Mouse (Mus musculus): ENCODE measurements around the gene 2010111I01Rik. TPM values are rescaled to one million over a fixed set of nuclear protein-coding genes. Genes with fewer than 3 reads are reported as not detected.

2010111I01Rik gene
- polyA plus RNA-seq, 1 experiment from 2014 or later = 144 TPM

DNA sequence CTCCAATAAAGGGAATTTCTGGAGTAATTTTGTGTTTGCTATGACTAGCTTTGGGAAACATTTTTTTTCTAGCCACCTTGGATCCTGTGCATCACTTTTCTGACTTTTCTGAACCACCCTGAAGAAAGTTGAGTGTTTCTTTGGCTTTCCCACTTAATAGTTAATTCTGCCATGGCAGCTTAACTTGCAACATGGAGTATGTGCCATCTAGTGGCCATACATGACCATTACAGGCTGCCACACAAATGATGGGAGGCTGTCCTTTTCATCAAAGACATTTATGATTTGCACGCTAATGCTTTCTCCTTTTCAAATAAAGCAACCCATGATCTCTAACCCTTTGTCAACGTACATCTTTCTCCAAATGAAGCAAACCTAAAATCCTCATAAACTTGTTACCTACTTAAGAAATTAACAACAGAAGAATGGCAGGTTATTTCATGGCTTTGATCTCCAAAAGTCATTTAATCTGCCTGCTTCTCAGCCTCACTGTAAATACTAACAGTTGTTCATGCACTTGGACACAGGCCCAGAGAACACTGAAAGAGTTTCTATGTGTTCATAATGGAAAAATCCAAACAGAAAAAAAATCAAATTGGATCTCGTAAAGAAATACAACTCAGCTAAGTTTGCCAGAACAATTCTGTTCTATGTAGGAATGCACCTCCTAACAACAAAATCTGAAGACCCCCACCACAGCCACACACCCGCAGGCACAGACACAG, 368.0 kb downstream of the 2010111I01Rik start:
- WGBS = 27% methylated on average over 4 of the region's 4 CpGs
- DNase-seq (ENCODE audit: low spot score) = peak; percentile 82
- Histone ChIP-seq H3K9me3 (ENCODE audit: control insufficient read depth, low read length) (no peaks in the 10 kb centered on the region), H3K4me2 (ENCODE audit: low read depth, low read length) (no peak overlapping the region), H3K9ac (ENCODE audit: low read depth, low read length) (no peak overlapping the region), H3K36me3 (ENCODE audit: control insufficient read depth, insufficient read depth, low read length) (no peaks in the 10 kb centered on the region), H3K27me3 (replicated peaks; ENCODE audit: control insufficient read depth, insufficient read depth, low read length) (no peaks in the 10 kb centered on the region), H3K4me3 (ENCODE audit: low read depth, low read length) (no peak overlapping the region), H3K4me1 (ENCODE audit: control insufficient read depth, insufficient read depth, low read length) (peaks cover 13% of the 10 kb centered on the region; the same call in 1 of the 2 replicates), H3K27ac (replicated peaks; ENCODE audit: low read depth, low read length) (no peak overlapping the region)
- ATAC-seq (ENCODE audit: low read depth) = no peak

- WGBS = 52% methylated on average over 4 of the region's 4 CpGs
- Histone ChIP-seq H3K4me3 (ENCODE audit: low read depth, low read length) (no peak overlapping the region), H3K9ac (ENCODE audit: low read depth, low read length) (no peak overlapping the region), H3K36me3 (ENCODE audit: control insufficient read depth, insufficient read depth, low read length) (no peaks in the 10 kb centered on the region), H3K4me2 (ENCODE audit: low read depth, low read length) (no peak overlapping the region), H3K27me3 (replicated peaks; ENCODE audit: control insufficient read depth, insufficient read depth, low read length) (no peaks in the 10 kb centered on the region), H3K4me1 (ENCODE audit: control insufficient read depth, insufficient read depth, low read length) (peaks cover 4% of the 10 kb centered on the region; the same call in 1 of the 2 replicates), H3K27ac (replicated peaks; ENCODE audit: low read depth, low read length) (0 out of 2 replicates have a peak overlapping the region, but pooled peaks have one; percentile 13), H3K9me3 (ENCODE audit: control insufficient read depth, low read length) (no peaks in the 10 kb centered on the region)
- DNase-seq (ENCODE audit: low spot score) (peak; percentile 47), ATAC-seq (ENCODE audit: low read depth) (no peak)
These were observed 370.9 kb downstream of the 2010111I01Rik start for GRCm38 (mm10) chr13:63335421-63336134.

- peak; percentile 41; the same call in 1 of the 2 replicates for ATAC-seq (ENCODE audit: low read depth)
- 57% methylated on average over 7 of the region's 7 CpGs for WGBS
These were observed 371.6 kb downstream of the 2010111I01Rik start for GRCm38 (mm10) chr13:63336335-63336734.

DNA sequence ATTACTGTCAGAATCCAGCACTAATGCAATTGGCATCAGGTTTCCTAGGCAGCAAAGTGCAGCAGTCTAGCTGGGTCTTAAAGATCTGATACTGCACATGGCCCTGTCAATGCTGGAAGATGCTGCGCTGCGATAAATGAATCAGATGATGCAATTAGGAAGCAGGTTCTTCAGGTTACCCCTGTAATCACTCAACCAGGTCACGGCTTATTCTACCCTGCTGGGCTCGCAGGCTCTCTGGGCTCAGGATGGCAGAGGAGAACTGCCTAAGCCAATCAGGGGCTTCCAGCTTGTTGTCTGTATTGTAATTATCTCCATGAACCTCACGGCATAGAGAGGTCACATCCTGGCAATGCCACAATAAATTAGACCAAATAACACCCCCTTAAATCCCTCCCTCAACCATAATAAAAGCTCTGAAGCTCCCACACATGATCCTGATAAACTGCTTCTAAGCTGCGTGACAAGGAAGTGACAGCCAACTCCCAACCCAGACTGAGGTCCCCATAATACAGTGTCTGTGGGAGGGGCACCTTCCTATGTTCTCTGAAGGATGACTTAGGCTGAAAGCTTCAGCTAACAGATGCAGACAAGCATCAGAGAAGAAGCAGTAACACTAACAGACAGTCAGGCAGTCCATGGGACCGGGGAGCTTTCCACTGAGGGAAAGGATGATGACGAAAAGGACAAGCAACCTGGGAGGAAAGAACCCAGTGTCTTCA, 372.7 kb downstream of the 2010111I01Rik start:
- DNase-seq (ENCODE audit: low spot score) = peak; percentile 71
- H3K36me3 ChIP-seq (ENCODE audit: control insufficient read depth, insufficient read depth, low read length) = no peaks in the 10 kb centered on the region
- H3K4me3 ChIP-seq (ENCODE audit: low read depth, low read length) = no peak overlapping the region
- H3K4me2 ChIP-seq (ENCODE audit: low read depth, low read length) = no peak overlapping the region
- no peak overlapping the region for H3K9ac ChIP-seq (ENCODE audit: low read depth, low read length)
- no peaks in the 10 kb centered on the region for H3K9me3 ChIP-seq (ENCODE audit: control insufficient read depth, low read length)
- H3K27me3 ChIP-seq (replicated peaks; ENCODE audit: control insufficient read depth, insufficient read depth, low read length) = no peaks in the 10 kb centered on the region
- no peaks in the 10 kb centered on the region; the same call in 1 of the 2 replicates for H3K4me1 ChIP-seq (ENCODE audit: control insufficient read depth, insufficient read depth, low read length)
- 37% methylated on average over 8 of the region's 8 CpGs for WGBS
- H3K27ac ChIP-seq (replicated peaks; ENCODE audit: low read depth, low read length) = no peak overlapping the region; the same call in 1 of the 2 replicates
- ATAC-seq (ENCODE audit: low read depth) = peak; percentile 62

More at GRCm38 (mm10) chr13:63336335-63336734, 371.6 kb downstream of the 2010111I01Rik start:
- Histone ChIP-seq H3K9ac (ENCODE audit: low read depth, low read length) (no peak overlapping the region), H3K36me3 (ENCODE audit: control insufficient read depth, insufficient read depth, low read length) (no peaks in the 10 kb centered on the region), H3K4me2 (ENCODE audit: low read depth, low read length) (no peak overlapping the region), H3K4me1 (ENCODE audit: control insufficient read depth, insufficient read depth, low read length) (no peaks in the 10 kb centered on the region; the same call in 1 of the 2 replicates), H3K27me3 (replicated peaks; ENCODE audit: control insufficient read depth, insufficient read depth, low read length) (no peaks in the 10 kb centered on the region), H3K27ac (replicated peaks; ENCODE audit: low read depth, low read length) (peak overlapping the region; percentile 13; the same call in 1 of the 2 replicates), H3K4me3 (ENCODE audit: low read depth, low read length) (no peak overlapping the region), H3K9me3 (ENCODE audit: control insufficient read depth, low read length) (no peaks in the 10 kb centered on the region)
- no peak for DNase-seq (ENCODE audit: low spot score)

GRCm38 (mm10) chr13:63339946-63340345, 375.3 kb downstream of the 2010111I01Rik start:
- Histone ChIP-seq H3K27ac (replicated peaks; ENCODE audit: low read depth, low read length) (no peak overlapping the region), H3K4me3 (ENCODE audit: low read depth, low read length) (no peak overlapping the region), H3K4me2 (ENCODE audit: low read depth, low read length) (no peak overlapping the region), H3K36me3 (ENCODE audit: control insufficient read depth, insufficient read depth, low read length) (no peaks in the 10 kb centered on the region), H3K9ac (ENCODE audit: low read depth, low read length) (no peak overlapping the region), H3K9me3 (ENCODE audit: control insufficient read depth, low read length) (no peaks in the 10 kb centered on the region), H3K27me3 (replicated peaks; ENCODE audit: control insufficient read depth, insufficient read depth, low read length) (no peaks in the 10 kb centered on the region), H3K4me1 (ENCODE audit: control insufficient read depth, insufficient read depth, low read length) (no peaks in the 10 kb centered on the region; the same call in 1 of the 2 replicates)
- no peak for DNase-seq (ENCODE audit: low spot score)
- no peak for ATAC-seq (ENCODE audit: low read depth)
- 72% methylated on average over 4 of the region's 4 CpGs for WGBS

GRCm38 (mm10) chr13:63342781-63343180, 378.1 kb downstream of the 2010111I01Rik start:
- Histone ChIP-seq H3K4me2 (ENCODE audit: low read depth, low read length) (no peak overlapping the region), H3K36me3 (ENCODE audit: control insufficient read depth, insufficient read depth, low read length) (no peaks in the 10 kb centered on the region), H3K9me3 (ENCODE audit: control insufficient read depth, low read length) (no peaks in the 10 kb centered on the region), H3K4me3 (ENCODE audit: low read depth, low read length) (no peak overlapping the region), H3K4me1 (ENCODE audit: control insufficient read depth, insufficient read depth, low read length) (no peaks in the 10 kb centered on the region; the same call in 1 of the 2 replicates), H3K27me3 (replicated peaks; ENCODE audit: control insufficient read depth, insufficient read depth, low read length) (no peaks in the 10 kb centered on the region), H3K27ac (replicated peaks; ENCODE audit: low read depth, low read length) (no peak overlapping the region), H3K9ac (ENCODE audit: low read depth, low read length) (no peak overlapping the region)
- peak; percentile 44; the same call in 1 of the 2 replicates for ATAC-seq (ENCODE audit: low read depth)
- DNase-seq (ENCODE audit: low spot score) = peak; percentile 50
- whole genome bisulfite sequencing = 76% methylated on average over 2 of the region's 2 CpGs

GRCm38 (mm10) chr13:63344481-63344880, 379.8 kb downstream of the 2010111I01Rik start:
- no peak overlapping the region for H3K9ac ChIP-seq (ENCODE audit: low read depth, low read length)
- no peak for DNase-seq (ENCODE audit: low spot score)
- no peaks in the 10 kb centered on the region for H3K4me1 ChIP-seq (ENCODE audit: control insufficient read depth, insufficient read depth, low read length)
- no peaks in the 10 kb centered on the region for H3K9me3 ChIP-seq (ENCODE audit: control insufficient read depth, low read length)
- H3K4me3 ChIP-seq (ENCODE audit: low read depth, low read length) = no peak overlapping the region
- no peak overlapping the region for H3K27ac ChIP-seq (replicated peaks; ENCODE audit: low read depth, low read length)
- H3K4me2 ChIP-seq (ENCODE audit: low read depth, low read length) = no peak overlapping the region
- no peaks in the 10 kb centered on the region for H3K36me3 ChIP-seq (ENCODE audit: control insufficient read depth, insufficient read depth, low read length)
- no peaks in the 10 kb centered on the region for H3K27me3 ChIP-seq (replicated peaks; ENCODE audit: control insufficient read depth, insufficient read depth, low read length)
- ATAC-seq (ENCODE audit: low read depth) = no peak
- 93% methylated on average over 3 of the region's 3 CpGs for WGBS

- H3K27ac ChIP-seq (replicated peaks; ENCODE audit: low read depth, low read length) = no peak overlapping the region
- WGBS = 76% methylated on average over 5 of the region's 5 CpGs
- ATAC-seq (ENCODE audit: low read depth) (no peak), DNase-seq (ENCODE audit: low spot score) (no peak)
- no peaks in the 10 kb centered on the region for H3K27me3 ChIP-seq (replicated peaks; ENCODE audit: control insufficient read depth, insufficient read depth, low read length)
- H3K4me3 ChIP-seq (ENCODE audit: low read depth, low read length) = no peak overlapping the region
- no peaks in the 10 kb centered on the region for H3K9me3 ChIP-seq (ENCODE audit: control insufficient read depth, low read length)
- no peaks in the 10 kb centered on the region for H3K4me1 ChIP-seq (ENCODE audit: control insufficient read depth, insufficient read depth, low read length)
- no peaks in the 10 kb centered on the region for H3K36me3 ChIP-seq (ENCODE audit: control insufficient read depth, insufficient read depth, low read length)
- H3K9ac ChIP-seq (ENCODE audit: low read depth, low read length) = no peak overlapping the region
- H3K4me2 ChIP-seq (ENCODE audit: low read depth, low read length) = no peak overlapping the region
These were observed 381.0 kb downstream of the 2010111I01Rik start for GRCm38 (mm10) chr13:63345476-63346225.

Data from embryonic facial prominence, embryonic 14.5 days (tissue).